Mouse (Mus musculus): ENCODE measurements around the gene Hoxc9.

DNA sequence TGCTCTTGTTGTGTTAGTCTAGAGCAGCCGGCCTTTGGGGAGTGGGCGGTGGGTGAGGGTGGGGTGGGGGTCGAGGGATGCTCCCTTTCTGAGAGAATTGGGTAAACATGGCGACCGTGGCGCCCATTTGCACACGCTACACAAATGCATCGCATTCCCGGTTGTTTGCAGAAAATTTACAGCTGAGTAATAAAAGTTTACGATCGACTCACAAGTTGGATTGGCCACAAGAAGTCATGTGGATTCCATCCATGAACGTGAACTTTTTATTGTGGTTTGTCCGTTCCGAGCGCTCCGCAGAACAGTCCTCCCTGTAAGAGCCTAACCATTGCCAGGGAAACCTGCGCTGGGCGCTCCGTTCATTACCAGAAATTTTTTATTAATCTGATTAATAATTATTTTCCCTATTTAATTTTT, 21.7 kb downstream of the Hoxc9 start, which contains the start of gene Hoxc6:
- TF ChIP-seq ZNF384 (IDR thresholded peaks at IDR 0.05; ENCODE audit: low read depth, low read length) = no peak
- no peak for TF ChIP-seq HCFC1 (IDR thresholded peaks at IDR 0.05; ENCODE audit: borderline replicate concordance, insufficient read depth, low read length)
- no peak for TF ChIP-seq CHD2 (IDR thresholded peaks at IDR 0.05; ENCODE audit: low read depth, low read length)

All from ES-E14 (cell line).